Mouse (Mus musculus) G1E (cell line): ENCODE data around the gene Ptprg.

Experiments used
- CTCF ChIP-seq: IDR thresholded peaks from 2 replicates; pipeline ENCODE4 v1.5.1; 2012; ENCODE audit warnings: low read depth, low read length, inconsistent platforms, mixed read lengths
- GATA1 ChIP-seq: IDR thresholded peaks from 2 replicates; pipeline ENCODE4 v1.6.1; 2012; ENCODE audit warnings: borderline replicate concordance, low read length, inconsistent platforms, mixed read lengths
- TAL1 ChIP-seq: conservative IDR thresholded peaks from 2 replicates; pipeline ENCODE4 v1.6.1; 2012; ENCODE audit warnings: low read depth, low read length, inconsistent platforms, mixed read lengths

DNA sequence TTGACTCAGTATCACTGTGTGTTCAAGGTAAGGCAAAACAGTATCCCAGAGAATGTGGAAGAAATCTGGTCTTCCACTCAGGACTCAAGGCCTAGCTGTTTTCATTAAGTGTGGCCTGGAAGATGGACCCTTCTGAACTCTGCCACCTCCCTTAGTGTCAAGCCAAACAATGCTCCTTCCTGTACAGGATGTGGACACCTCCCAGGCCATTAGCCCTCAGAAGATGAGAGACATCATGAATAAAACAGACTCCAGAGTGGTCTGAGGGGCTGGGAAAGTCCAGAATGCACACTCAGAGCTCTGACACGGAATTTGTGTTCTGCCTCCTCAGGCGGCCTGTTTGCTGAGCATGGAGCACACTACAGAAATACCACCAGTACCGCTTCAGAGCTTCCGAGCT, 581.2 kb downstream of the Ptprg start:
- no peak for TF ChIP-seq CTCF
- TF ChIP-seq GATA1 = no peak
- no peak for TF ChIP-seq TAL1
